Mouse (Mus musculus) CH12.LX (cell line): ENCODE results near the gene Brsk1. TPM values are rescaled to one million over a fixed set of nuclear protein-coding genes. Genes with fewer than 3 reads are reported as not detected.
A peak's percentile ranks its signal among the peaks of the same experiment; 100 is the strongest.

ENCODE experiments used
- DNase-seq: peaks from one replicate; pipeline ENCODE4 v3.0.0-alpha.2; 2013; ENCODE audit errors: extremely low read depth
- H3K27ac ChIP-seq: 2 replicates; pipeline ENCODE4 v1.5.1; 2012; ENCODE audit warnings: low read depth, mild to moderate bottlenecking, control low read depth, moderate library complexity; ENCODE audit not compliant: insufficient read depth
- H3K27me3 ChIP-seq: replicated peaks from 2 replicates; pipeline ENCODE3; 2012; ENCODE audit warnings: inconsistent platforms
- H3K36me3 ChIP-seq, 2 experiments: replicated peaks in 1 of 2; 2 replicates each; pipeline versions ENCODE3 to v1.6.1; 2012; ENCODE audit warnings: inconsistent platforms in 1 of 2, low read length in 1 of 2, mild to moderate bottlenecking in 1 of 2, mixed read lengths in 1 of 2, moderate library complexity in 1 of 2; ENCODE audit not compliant: control insufficient read depth in 1 of 2, insufficient read depth in 1 of 2
- H3K4me1 ChIP-seq, 2 experiments: 2 replicates each; pipeline ENCODE4 v1.6.1; 2012; ENCODE audit warnings: inconsistent platforms in 1 of 2, moderate library complexity in 1 of 2; ENCODE audit not compliant: insufficient read depth in 2 of 2, control insufficient read depth in 1 of 2
- H3K4me2 ChIP-seq: 2 replicates; pipeline ENCODE4 v1.6.1; 2012; ENCODE audit warnings: low read depth, mild to moderate bottlenecking, control low read depth; ENCODE audit not compliant: poor library complexity, insufficient read depth, severe bottlenecking
- H3K4me3 ChIP-seq, 3 experiments: fragments of 150-350 bp in 1 of 3; sonication (generic) in 1 of 3; replicated peaks in 1 of 3; 2 replicates each; pipeline versions ENCODE3 to v1.5.1; 2011 to 2012; ENCODE audit warnings: low read depth in 2 of 3, low read length in 2 of 3, mild to moderate bottlenecking in 2 of 3, moderate library complexity in 2 of 3, control low read depth in 1 of 3, improper control_type of control experiment in 1 of 3, inconsistent platforms in 1 of 3, mixed read lengths in 1 of 3; ENCODE audit not compliant: poor library complexity in 1 of 3
- H3K79me2 ChIP-seq: replicated peaks from 2 replicates; pipeline ENCODE4 v1.6.1; 2012; ENCODE audit warnings: mild to moderate bottlenecking, moderate library complexity; ENCODE audit not compliant: control insufficient read depth, poor library complexity, insufficient read depth, severe bottlenecking; ENCODE audit errors: extremely low read depth
- H3K9ac ChIP-seq: 2 replicates; pipeline ENCODE4 v1.6.1; 2012; ENCODE audit warnings: low read depth, mild to moderate bottlenecking, control low read depth, moderate library complexity; ENCODE audit not compliant: insufficient read depth
- H3K9me3 ChIP-seq: replicated peaks from 2 replicates; pipeline ENCODE3; 2012; ENCODE audit warnings: low read length, inconsistent platforms, mixed read lengths
- BHLHE40 ChIP-seq: IDR thresholded peaks from 2 replicates; pipeline ENCODE4 v1.6.1; 2011; ENCODE audit warnings: mild to moderate bottlenecking, low read depth, low read length, improper control_type of control experiment
- CHD1 ChIP-seq: IDR thresholded peaks from 2 replicates; pipeline ENCODE4 v1.6.1; 2012; ENCODE audit warnings: low read depth, low read length, improper control_type of control experiment, inconsistent platforms
- CHD2 ChIP-seq: IDR thresholded peaks from 2 replicates; pipeline ENCODE4 v1.6.1; 2011; ENCODE audit warnings: low read length, improper control_type of control experiment
- CTCF ChIP-seq, 2 experiments: IDR thresholded peaks in 1 of 2; conservative IDR thresholded peaks in 1 of 2; 2 replicates each; pipeline ENCODE4 v1.5.1; 2011 to 2012; ENCODE audit warnings: low read depth in 2 of 2, low read length in 2 of 2, improper control_type of control experiment in 1 of 2, inconsistent platforms in 1 of 2, mild to moderate bottlenecking in 1 of 2, moderate library complexity in 1 of 2
- E2F4 ChIP-seq: IDR thresholded peaks from 2 replicates; pipeline ENCODE4 v1.6.1; 2011; ENCODE audit warnings: low read depth, low read length, improper control_type of control experiment; ENCODE audit not compliant: insufficient replicate concordance
- ELF1 ChIP-seq: IDR thresholded peaks from 2 replicates; pipeline ENCODE4 v1.6.1; 2014; ENCODE audit warnings: low read depth, mild to moderate bottlenecking, inconsistent platforms, low read length, improper control_type of control experiment
- ETS1 ChIP-seq: conservative IDR thresholded peaks from 2 replicates; pipeline ENCODE4 v1.6.1; 2012; ENCODE audit warnings: low read depth, mild to moderate bottlenecking, inconsistent platforms, low read length, improper control_type of control experiment, moderate library complexity
- HCFC1 ChIP-seq: IDR thresholded peaks from 2 replicates; pipeline ENCODE4 v1.6.1; 2012; ENCODE audit warnings: low read depth, mild to moderate bottlenecking, inconsistent platforms, low read length, improper control_type of control experiment
- MAFK ChIP-seq: IDR thresholded peaks from 2 replicates; pipeline ENCODE4 v1.6.1; 2011; ENCODE audit warnings: low read length, improper control_type of control experiment; ENCODE audit not compliant: insufficient replicate concordance
- MAX ChIP-seq: IDR thresholded peaks from 2 replicates; pipeline ENCODE4 v1.6.1; 2011; ENCODE audit warnings: low read length, improper control_type of control experiment
- MAZ ChIP-seq: IDR thresholded peaks from 2 replicates; pipeline ENCODE4 v1.6.1; 2012; ENCODE audit warnings: low read depth, mild to moderate bottlenecking, inconsistent platforms, low read length, improper control_type of control experiment, moderate library complexity
- MXI1 ChIP-seq: IDR thresholded peaks from 2 replicates; pipeline ENCODE4 v1.6.1; 2011; ENCODE audit warnings: mild to moderate bottlenecking, low read depth, low read length, improper control_type of control experiment
- MYC ChIP-seq: IDR thresholded peaks from 2 replicates; pipeline ENCODE4 v1.6.1; 2011; ENCODE audit warnings: low read depth, mild to moderate bottlenecking, improper control_type of control experiment, low read length
- NELFE ChIP-seq: IDR thresholded peaks from 2 replicates; pipeline ENCODE4 v1.6.1; 2011; ENCODE audit warnings: low read depth, low read length, improper control_type of control experiment
- NRF1 ChIP-seq: IDR thresholded peaks from 2 replicates; pipeline ENCODE4 v1.6.1; 2014; ENCODE audit warnings: low read depth, mild to moderate bottlenecking, inconsistent platforms, low read length, improper control_type of control experiment, moderate library complexity
- RCOR1 ChIP-seq: conservative IDR thresholded peaks from 2 replicates; pipeline ENCODE4 v1.6.1; 2012; ENCODE audit warnings: low read depth, mild to moderate bottlenecking, inconsistent platforms, low read length, improper control_type of control experiment
- SIN3A ChIP-seq: IDR thresholded peaks from 2 replicates; pipeline ENCODE4 v1.6.1; 2012; ENCODE audit warnings: low read length, improper control_type of control experiment, inconsistent platforms
- TBP ChIP-seq: conservative IDR thresholded peaks from 2 replicates; pipeline ENCODE4 v1.6.1; 2011; ENCODE audit warnings: low read depth, low read length, improper control_type of control experiment
- USF1 ChIP-seq: IDR thresholded peaks from 2 replicates; pipeline ENCODE4 v1.6.1; 2014; ENCODE audit warnings: low read depth, mild to moderate bottlenecking, inconsistent platforms, low read length, improper control_type of control experiment
- USF2 ChIP-seq: conservative IDR thresholded peaks from 2 replicates; pipeline ENCODE4 v1.6.1; 2011; ENCODE audit warnings: low read depth, low read length, improper control_type of control experiment
- ZKSCAN1 ChIP-seq: IDR thresholded peaks from 2 replicates; pipeline ENCODE4 v1.6.1; 2012; ENCODE audit warnings: low read depth, inconsistent platforms, low read length, improper control_type of control experiment, borderline replicate concordance
- ZMIZ1 ChIP-seq: IDR thresholded peaks from 2 replicates; pipeline ENCODE4 v1.6.1; 2012; ENCODE audit warnings: low read depth, mild to moderate bottlenecking, inconsistent platforms, low read length, improper control_type of control experiment
- ZNF384 ChIP-seq: IDR thresholded peaks from 2 replicates; pipeline ENCODE4 v1.6.1; 2012; ENCODE audit warnings: low read depth, low read length, improper control_type of control experiment, inconsistent platforms
- dilution Hi-C: fragments of 300-500 bp; cut with MboI; formaldehyde crosslinking; loops from 2 replicates; pipeline ENCODE4 v1.14.3; 2020; ENCODE audit warnings: low sequenced_read_pairs; ENCODE audit not compliant: extremely low pct_unique_long_range_greater_than_20kb, extremely low pct_ligation_motif_present
- in situ Hi-C: fragments of 300-500 bp; cut with MboI; formaldehyde crosslinking; loops from 3 replicates; pipeline ENCODE4 v1.14.3; 2019; ENCODE audit warnings: low sequenced_read_pairs, low pct_ligation_motif_present, low pct_unique_long_range_greater_than_20kb, mixed read lengths
- polyA plus RNA-seq: library from polyadenylated mRNA; unstranded; fragments of >175 nt; gene quantifications from 2 replicates; pipeline ENCODE4 v1.2.1, GENCODE M21; 2012; ENCODE audit warnings: low read depth; ENCODE audit not compliant: insufficient read length
- total RNA-seq, 2 experiments: library from RNA; depleted of rRNA; stranded (reverse); fragments of 300-350 nt in 1 of 2; fragments of >200 nt in 1 of 2; gene quantifications; 2 replicates each; pipeline ENCODE4 v1.2.3; 2012 to 2014

Brsk1 gene
- total and polyA plus RNA-seq, 3 experiments: 0.25 TPM; not detected in 2

GRCm38 (mm10) chr7:4647992-4648391, 42.4 kb upstream of the Brsk1 start:
- Histone ChIP-seq H3K27me3 (no peaks in the 10 kb centered on the region), H3K79me2 (peaks cover 48% of the 10 kb centered on the region), H3K9ac (no peak overlapping the region), H3K4me2 (no peak overlapping the region), H3K4me3 (no peak overlapping the region), H3K27ac (no peak overlapping the region), H3K4me1 (peaks cover 21 to 43% of the 10 kb centered on the region in 2 experiments), H3K9me3 (no peaks in the 10 kb centered on the region), H3K36me3 (peaks cover 45 to 77% of the 10 kb centered on the region in 2 experiments)
- no peak for TF ChIP-seq SIN3A
- TF ChIP-seq MAX: no peak
- TF ChIP-seq NRF1: no peak
- TF ChIP-seq TBP: no peak
- TF ChIP-seq ZNF384: no peak
- no peak for TF ChIP-seq BHLHE40
- no peak for TF ChIP-seq E2F4
- TF ChIP-seq ETS1: no peak
- no peak for TF ChIP-seq CTCF (conservative IDR thresholded peaks at IDR 0.05 in 1 of 2, IDR thresholded peaks at IDR 0.05 in 1 of 2; ENCODE audit: low read depth in 2 of 2, low read length in 2 of 2)
- DNase-seq: no peak
- in situ Hi-C loops: no loop called here
- dilution Hi-C loops: no loop called here

- no peak overlapping the region for H3K9ac ChIP-seq
- no peak overlapping the region for H3K4me2 ChIP-seq
- H3K27me3 ChIP-seq: no peaks in the 10 kb centered on the region
- peaks cover 24 to 74% of the 10 kb centered on the region in 2 experiments for H3K4me1 ChIP-seq
- no peak overlapping the region for H3K4me3 ChIP-seq
- no peaks in the 10 kb centered on the region for H3K9me3 ChIP-seq
- in situ Hi-C loops: no loop called here
- TF ChIP-seq MXI1: no peak
- no peak for TF ChIP-seq CHD1
- TF ChIP-seq MAFK: no peak
- TF ChIP-seq USF2: peak; percentile 23; the same call in 1 of the 2 replicates
- no peak for TF ChIP-seq ETS1
- TF ChIP-seq RCOR1: no peak
- no peak for TF ChIP-seq BHLHE40
- TF ChIP-seq MYC: peak; percentile 83
- no peak for TF ChIP-seq SIN3A
- TF ChIP-seq E2F4: no peak
- no peak for TF ChIP-seq TBP
- no peak for TF ChIP-seq ELF1
- TF ChIP-seq HCFC1: no peak
- peak; percentile 37; the same call in 1 of the 2 replicates for TF ChIP-seq USF1
- TF ChIP-seq MAZ: no peak
- no peak for TF ChIP-seq NELFE
- peak; percentile 79 for TF ChIP-seq MAX
- no peak for TF ChIP-seq ZMIZ1
- no peak for TF ChIP-seq CTCF (conservative IDR thresholded peaks at IDR 0.05 in 1 of 2, IDR thresholded peaks at IDR 0.05 in 1 of 2; ENCODE audit: low read depth in 2 of 2, low read length in 2 of 2)
- TF ChIP-seq ZKSCAN1: no peak
- TF ChIP-seq CHD2: no peak
- TF ChIP-seq, all 38 proteins: peak for 4
- peaks cover 18 to 47% of the 10 kb centered on the region in 2 experiments for H3K36me3 ChIP-seq
- no peak for DNase-seq
- no peak overlapping the region for H3K27ac ChIP-seq
- peaks cover 70% of the 10 kb centered on the region for H3K79me2 ChIP-seq
- dilution Hi-C loops: no loop called here
These were observed 38.8 kb upstream of the Brsk1 start for GRCm38 (mm10) chr7:4651581-4651980.
